ENCODE assay signal across 20 mouse cellular contexts in the genomic region with DNA sequence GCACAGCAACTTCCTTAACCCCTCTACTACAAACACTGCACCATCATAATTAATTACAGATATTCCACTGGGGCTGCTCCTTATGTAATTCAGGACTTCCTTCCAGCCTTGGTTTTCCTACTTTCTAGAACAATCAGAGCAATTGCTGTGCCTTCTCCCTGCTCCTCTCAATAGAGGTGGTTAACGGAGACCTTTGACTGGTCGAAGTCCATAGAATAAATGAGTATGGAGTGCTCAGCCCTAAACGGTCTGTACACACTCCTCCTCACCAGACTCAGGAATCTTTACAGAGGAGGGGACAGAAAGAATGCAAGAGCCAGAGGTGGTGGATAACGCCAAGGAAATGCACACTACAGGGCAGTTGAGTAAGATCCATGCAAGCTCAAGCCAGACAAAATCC. TPM values are rescaled to one million over a fixed set of nuclear protein-coding genes. Genes with fewer than 3 reads are reported as not detected.
DNase-seq lines count a peak whose midpoint lies in the region; ATAC-seq and TF ChIP-seq lines count a peak whose summit lies in the region.
"Had no signal": no experiment of that assay in that cellular context is flagged by ENCODE, and none has a peak within 500 bp of the region (broad histone marks: within the 10 kb centered on the region; RNA-seq: fewer than 3 reads in every experiment).

No protein-coding gene starts in this region.

- H3K4me3 ChIP-seq in kidney, adult 2 months (ENCODE audit: insufficient read depth, low read depth, low read length) = no peak overlapping the region
- H3K4me3 ChIP-seq in intestine, postnatal 0 days (ENCODE audit: low read depth, low read length) = no peak overlapping the region; the same call in 1 of the 2 replicates
- no peak overlapping the region for H3K4me3 ChIP-seq in stomach, embryonic 16.5 days (replicated peaks; ENCODE audit: low read length)
- H3K4me3 ChIP-seq: forebrain, embryonic 13.5 days; heart, embryonic 12.5 days; hindbrain, embryonic 10.5 days had no signal

- H3K4me2 ChIP-seq in intestine, postnatal 0 days (replicated peaks; ENCODE audit: low read depth) = peak overlapping the region; percentile 35
- H3K4me2 ChIP-seq in stomach, embryonic 16.5 days (ENCODE audit: low read depth, low read length) = no peak overlapping the region
- H3K4me2 ChIP-seq: forebrain, embryonic 13.5 days; heart, embryonic 12.5 days had no signal

- peaks cover 22% of the 10 kb centered on the region for H3K4me1 ChIP-seq in kidney, adult 2 months (ENCODE audit: control insufficient read depth, insufficient read depth, low read length)
- peaks cover 3% of the 10 kb centered on the region; the same call in 1 of the 2 replicates for H3K4me1 ChIP-seq in intestine, postnatal 0 days (replicated peaks; ENCODE audit: control insufficient read depth, insufficient read depth, low read length)
- H3K4me1 ChIP-seq in stomach, embryonic 16.5 days (ENCODE audit: control insufficient read depth, insufficient read depth, low read length) = no peaks in the 10 kb centered on the region
- H3K4me1 ChIP-seq: forebrain, embryonic 13.5 days; hindbrain, embryonic 10.5 days had no signal

- no peaks in the 10 kb centered on the region for H3K9me3 ChIP-seq in intestine, postnatal 0 days (ENCODE audit: control insufficient read depth)
- no peaks in the 10 kb centered on the region for H3K9me3 ChIP-seq in stomach, embryonic 16.5 days (replicated peaks; ENCODE audit: control insufficient read depth, low read length)
- H3K9me3 ChIP-seq: forebrain, embryonic 13.5 days; heart, embryonic 12.5 days; hindbrain, embryonic 10.5 days had no signal

- H3K27me3 ChIP-seq in kidney, adult 2 months (replicated peaks; ENCODE audit: control insufficient read depth, insufficient read depth, low read length) = no peaks in the 10 kb centered on the region
- no peaks in the 10 kb centered on the region for H3K27me3 ChIP-seq in intestine, postnatal 0 days (replicated peaks; ENCODE audit: control insufficient read depth, insufficient read depth, low read length)
- no peaks in the 10 kb centered on the region for H3K27me3 ChIP-seq in stomach, embryonic 16.5 days (ENCODE audit: control insufficient read depth, insufficient read depth, low read length)
- H3K27me3 ChIP-seq: forebrain, embryonic 13.5 days; heart, embryonic 12.5 days had no signal

- TF ChIP-seq CTCF in kidney, adult 2 months (conservative IDR thresholded peaks at IDR 0.05; ENCODE audit: insufficient read depth, insufficient read length, low read depth, low read length) = no peak
- no peak for TF ChIP-seq CTCF in intestine, postnatal 0 days (IDR thresholded peaks at IDR 0.05; ENCODE audit: low read depth)

- H3K9ac ChIP-seq in intestine, postnatal 0 days (ENCODE audit: low read depth, low read length) = no peak overlapping the region
- no peak overlapping the region for H3K9ac ChIP-seq in stomach, embryonic 16.5 days (ENCODE audit: low read length)
- H3K9ac ChIP-seq: forebrain, embryonic 13.5 days; forebrain, postnatal 0 days; heart, embryonic 12.5 days had no signal

- H3K27ac ChIP-seq in kidney, adult 2 months (ENCODE audit: insufficient read depth, low read depth, low read length) = peak overlapping the region; percentile 66
- no peak overlapping the region; the same call in 1 of the 2 replicates for H3K27ac ChIP-seq in intestine, postnatal 0 days (ENCODE audit: low read depth, low read length)
- H3K27ac ChIP-seq in stomach, embryonic 16.5 days (ENCODE audit: low read length) = no peak overlapping the region
- H3K27ac ChIP-seq: forebrain, embryonic 13.5 days; hindbrain, embryonic 10.5 days had no signal

- peak; percentile 65 for DNase-seq in kidney, adult 2 months
- no peak for DNase-seq in kidney, postnatal 10 days
- peak; percentile 24 for DNase-seq in kidney, postnatal 14 days
- no peak for DNase-seq in kidney, adult 18-20 months
- no peak for DNase-seq in layer of hippocampus, adult 18-20 months (ENCODE audit: low spot score in 2 of 2)
- DNase-seq in cerebellum, postnatal 4 days (ENCODE audit: low spot score in 2 of 2) = no peak
- DNase-seq: adrenal gland, postnatal 14 days; cerebellum, adult 11-12 months; cerebellum, adult 9-10 months; cerebellum, postnatal 25 days; forebrain, postnatal 0 days; gastrocnemius, postnatal 25 days had no signal

- ATAC-seq in intestine, postnatal 0 days = peak; percentile 93
- peak; percentile 43; the same call in 1 of the 2 replicates for ATAC-seq in stomach, embryonic 16.5 days (ENCODE audit: insufficient read depth, low FRiP score)
- ATAC-seq: forebrain, embryonic 13.5 days; forebrain, postnatal 0 days had no signal

- no peak for TF ChIP-seq POLR2A in kidney, adult 2 months (IDR thresholded peaks at IDR 0.05; ENCODE audit: low read depth, low read length)

- H3K36me3 ChIP-seq in kidney, adult 2 months (ENCODE audit: control insufficient read depth, insufficient read depth, low read length) = no peaks in the 10 kb centered on the region
- H3K36me3 ChIP-seq in intestine, postnatal 0 days (ENCODE audit: control insufficient read depth, insufficient read depth) = no peaks in the 10 kb centered on the region
- no peaks in the 10 kb centered on the region for H3K36me3 ChIP-seq in stomach, embryonic 16.5 days (ENCODE audit: control insufficient read depth, insufficient read depth, low read length)
- H3K36me3 ChIP-seq: heart, embryonic 12.5 days; hindbrain, embryonic 10.5 days had no signal

- WGBS in kidney, adult 2 months = 51% methylated on average over 4 of the region's 4 CpGs
- WGBS in intestine, postnatal 0 days = 26% methylated on average over 4 of the region's 4 CpGs
- WGBS in stomach, embryonic 16.5 days = 67% methylated on average over 4 of the region's 4 CpGs

RNA-seq across cellular contexts. Expression of gene Rnf152, which starts 19.1 kb away (rescaled TPM):
- 5.2 and 6.2 TPM in 2 replicates for polyA plus RNA-seq in kidney, adult 2 months (2012; rRNA removed)
- polyA plus RNA-seq in intestine, postnatal 0 days (2015; fragmentation: Nextera tagmentation; extraction: Ambion mirVana) = 1.8 and 2.1 TPM in 2 replicates
- 1.7 and 1.9 TPM in 2 replicates for polyA plus RNA-seq in stomach, embryonic 16.5 days (2015; fragmentation: Nextera tagmentation; extraction: Ambion mirVana)
- total RNA-seq in layer of hippocampus, adult 18-20 months (2021) = 1 to 10 TPM; 2.0 to 2.7 TPM
- total RNA-seq: granulocyte monocyte progenitor cell, adult 5-6 weeks; MEL had no signal
- polyA plus RNA-seq: C2C12 had no signal

Comparison
In these comparisons a context has a peak if more than half of its experiments do, and no peak if none do; other contexts are left out.
1. DNase-seq: peak in kidney, adult 2 months (single experiment) and kidney, postnatal 14 days (single experiment); none in kidney, postnatal 10 days (single experiment), kidney, adult 18-20 months (single experiment), layer of hippocampus, adult 18-20 months (0 of 2) and cerebellum, postnatal 4 days (0 of 2).